Comparison of ENCODE assay signal across 20 mouse cellular contexts in genomic region chr9:60213111-60213510, GRCm38 (mm10).
DNase-seq lines count a peak whose midpoint lies in the region; ATAC-seq lines count a peak whose summit lies in the region.
"Had no signal": no experiment of that assay in that cellular context is flagged by ENCODE, and none has a peak within 500 bp of the region (broad histone marks: within the 10 kb centered on the region; RNA-seq: fewer than 3 reads in every experiment).

No protein-coding gene starts in this region.

- H3K4me2 ChIP-seq in forebrain, embryonic 11.5 days (ENCODE audit: low read depth, low read length, severe bottlenecking): no peak overlapping the region
- no peak overlapping the region for H3K4me2 ChIP-seq in forebrain, embryonic 12.5 days
- no peak overlapping the region for H3K4me2 ChIP-seq in limb, embryonic 12.5 days
- H3K4me2 ChIP-seq: embryonic facial prominence, embryonic 12.5 days; forebrain, embryonic 13.5 days; forebrain, embryonic 15.5 days had no signal

- no peak overlapping the region for H3K27ac ChIP-seq in forebrain, embryonic 11.5 days (ENCODE audit: low read depth, low read length)
- H3K27ac ChIP-seq in forebrain, embryonic 12.5 days: no peak overlapping the region
- H3K27ac ChIP-seq in limb, embryonic 10.5 days: peak overlapping the region; percentile 50
- H3K27ac ChIP-seq in limb, embryonic 12.5 days: peak overlapping the region; percentile 77
- H3K27ac ChIP-seq: embryonic facial prominence, embryonic 10.5 days; embryonic facial prominence, embryonic 12.5 days; forebrain, embryonic 13.5 days; forebrain, embryonic 15.5 days had no signal

- H3K4me1 ChIP-seq in forebrain, embryonic 11.5 days (replicated peaks; ENCODE audit: control insufficient read depth, insufficient read depth, low read length): no peaks in the 10 kb centered on the region
- H3K4me1 ChIP-seq in forebrain, embryonic 12.5 days: no peaks in the 10 kb centered on the region
- H3K4me1 ChIP-seq in limb, embryonic 10.5 days: peaks cover 21% of the 10 kb centered on the region
- peaks cover 24% of the 10 kb centered on the region for H3K4me1 ChIP-seq in limb, embryonic 12.5 days (replicated peaks)
- H3K4me1 ChIP-seq: embryonic facial prominence, embryonic 12.5 days; forebrain, embryonic 13.5 days; forebrain, embryonic 15.5 days had no signal

- no peak for ATAC-seq in forebrain, embryonic 11.5 days (replicated peaks; ENCODE audit: low FRiP score)
- no peak for ATAC-seq in forebrain, embryonic 12.5 days (ENCODE audit: low FRiP score)
- no peak for ATAC-seq in limb, embryonic 12.5 days (ENCODE audit: insufficient number of reproducible peaks, insufficient read depth, low FRiP score, low TSS enrichment, low read depth)
- ATAC-seq: forebrain, embryonic 13.5 days; forebrain, embryonic 15.5 days; forebrain, postnatal 0 days had no signal

- WGBS in forebrain, embryonic 11.5 days: 94% methylated on average over 1 of the region's 1 CpGs
- 94% methylated on average over 1 of the region's 1 CpGs for WGBS in forebrain, embryonic 12.5 days
- WGBS in limb, embryonic 10.5 days: 66% methylated on average over 1 of the region's 1 CpGs
- 10% methylated on average over 1 of the region's 1 CpGs for WGBS in limb, embryonic 12.5 days

- H3K4me3 ChIP-seq in forebrain, embryonic 11.5 days (ENCODE audit: low read depth, low read length): no peak overlapping the region
- H3K4me3 ChIP-seq in forebrain, embryonic 12.5 days (replicated peaks): no peak overlapping the region
- H3K4me3 ChIP-seq in limb, embryonic 10.5 days: no peak overlapping the region
- no peak overlapping the region for H3K4me3 ChIP-seq in limb, embryonic 12.5 days (replicated peaks)
- H3K4me3 ChIP-seq: embryonic facial prominence, embryonic 10.5 days; embryonic facial prominence, embryonic 12.5 days; forebrain, embryonic 13.5 days; forebrain, embryonic 15.5 days had no signal

- no peaks in the 10 kb centered on the region for H3K36me3 ChIP-seq in forebrain, embryonic 11.5 days (ENCODE audit: control insufficient read depth, insufficient read depth, low read length)
- H3K36me3 ChIP-seq in forebrain, embryonic 12.5 days (replicated peaks): no peaks in the 10 kb centered on the region
- no peaks in the 10 kb centered on the region for H3K36me3 ChIP-seq in limb, embryonic 10.5 days
- H3K36me3 ChIP-seq in limb, embryonic 12.5 days: no peaks in the 10 kb centered on the region
- H3K36me3 ChIP-seq: embryonic facial prominence, embryonic 10.5 days; embryonic facial prominence, embryonic 12.5 days; forebrain, embryonic 15.5 days had no signal

- no peak overlapping the region for H3K9ac ChIP-seq in forebrain, embryonic 11.5 days (ENCODE audit: low read length)
- H3K9ac ChIP-seq in forebrain, embryonic 12.5 days: no peak overlapping the region
- H3K9ac ChIP-seq in limb, embryonic 12.5 days (replicated peaks): no peak overlapping the region
- H3K9ac ChIP-seq: embryonic facial prominence, embryonic 12.5 days; forebrain, embryonic 13.5 days; forebrain, embryonic 15.5 days; forebrain, postnatal 0 days had no signal

- peak; percentile 11 for DNase-seq in forebrain, embryonic 11.5 days (ENCODE audit: low spot score)
- DNase-seq in limb, embryonic 10.5 days (ENCODE audit: low spot score): no peak
- no peak for DNase-seq in embryo, embryonic 11 days
- DNase-seq in layer of hippocampus, adult 18-20 months (ENCODE audit: low spot score in 2 of 2): no peak
- DNase-seq in heart, postnatal 4 days: no peak
- DNase-seq: adrenal gland, adult 8-10 months; adrenal gland, postnatal 25 days; cerebellum, adult 11 months; cerebellum, adult 18-20 months; cerebellum, adult 8-10 months; cerebellum, adult 9-11 months; cerebellum, postnatal 14 days; cerebellum, postnatal 36 days; forebrain, postnatal 0 days had no signal

- H3K9me3 ChIP-seq in forebrain, embryonic 11.5 days (ENCODE audit: control insufficient read depth, low read length): no peaks in the 10 kb centered on the region
- H3K9me3 ChIP-seq in forebrain, embryonic 12.5 days: no peaks in the 10 kb centered on the region
- H3K9me3 ChIP-seq in limb, embryonic 10.5 days (replicated peaks): no peaks in the 10 kb centered on the region
- no peaks in the 10 kb centered on the region for H3K9me3 ChIP-seq in limb, embryonic 12.5 days
- H3K9me3 ChIP-seq: embryonic facial prominence, embryonic 10.5 days; embryonic facial prominence, embryonic 12.5 days; forebrain, embryonic 13.5 days; forebrain, embryonic 15.5 days had no signal

- H3K27me3 ChIP-seq in forebrain, embryonic 11.5 days (ENCODE audit: control insufficient read depth, insufficient read depth, low read length): no peaks in the 10 kb centered on the region
- no peaks in the 10 kb centered on the region for H3K27me3 ChIP-seq in forebrain, embryonic 12.5 days
- H3K27me3 ChIP-seq in limb, embryonic 10.5 days (ENCODE audit: low read depth, poor library complexity, severe bottlenecking): no peaks in the 10 kb centered on the region
- no peaks in the 10 kb centered on the region for H3K27me3 ChIP-seq in limb, embryonic 12.5 days
- H3K27me3 ChIP-seq: forebrain, embryonic 13.5 days; forebrain, embryonic 15.5 days had no signal

Comparison
In these comparisons a context has a peak if more than half of its experiments do, and no peak if none do; other contexts are left out.
1. H3K27ac ChIP-seq: peak in limb, embryonic 10.5 days (single experiment) and limb, embryonic 12.5 days (single experiment); none in forebrain, embryonic 11.5 days (single experiment) and forebrain, embryonic 12.5 days (single experiment).